Mouse (Mus musculus): ENCODE measurements around the gene Sbpl.

Gene Sbpl

GRCm38 (mm10) chr17:23955174-23955573 is at the start of gene Sbpl:
TSS of gene Sbpl (minus strand) at chr17:23955274.
- no peak for DNase-seq (ENCODE audit: low spot score in 2 of 2)

DNA sequence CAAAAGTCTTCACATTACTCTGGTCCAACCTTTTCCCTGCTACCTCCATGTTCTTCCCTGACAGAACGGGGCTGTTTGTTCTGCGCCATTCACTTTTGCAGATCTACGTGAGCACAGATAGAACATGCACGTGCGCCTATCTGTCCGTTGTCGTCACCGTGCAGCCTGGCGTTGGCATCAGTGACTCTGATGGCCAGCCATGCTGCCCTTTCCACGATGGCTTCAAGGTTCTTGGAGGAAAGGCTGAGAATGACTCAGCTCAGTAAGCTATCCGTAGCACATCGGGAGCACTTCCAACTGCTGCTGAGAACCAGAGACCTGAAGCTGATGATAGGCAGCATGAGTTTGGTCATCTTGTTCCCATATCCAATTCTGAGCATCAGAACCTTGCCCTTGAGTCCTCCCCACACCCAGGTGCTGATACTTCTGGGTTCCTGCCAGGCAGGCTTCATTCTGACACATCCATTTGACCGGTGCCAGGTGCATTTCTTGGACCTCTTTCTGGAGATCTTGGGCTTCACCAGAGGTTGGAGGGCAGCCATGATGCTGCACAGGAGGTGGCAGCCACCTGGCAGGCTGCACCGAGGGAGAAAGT is 49.1 kb upstream of the Sbpl start:
- no peak for DNase-seq (ENCODE audit: low spot score in 2 of 2)

GRCm38 (mm10) chr17:24000404-24000803 is 45.3 kb upstream of the Sbpl start:
- peak; percentile 56 to 65 for DNase-seq (ENCODE audit: low spot score in 2 of 2)

GRCm38 (mm10) chr17:23998383-23998782 is 43.3 kb upstream of the Sbpl start:
- DNase-seq (ENCODE audit: low spot score in 2 of 2) = no peak

DNA sequence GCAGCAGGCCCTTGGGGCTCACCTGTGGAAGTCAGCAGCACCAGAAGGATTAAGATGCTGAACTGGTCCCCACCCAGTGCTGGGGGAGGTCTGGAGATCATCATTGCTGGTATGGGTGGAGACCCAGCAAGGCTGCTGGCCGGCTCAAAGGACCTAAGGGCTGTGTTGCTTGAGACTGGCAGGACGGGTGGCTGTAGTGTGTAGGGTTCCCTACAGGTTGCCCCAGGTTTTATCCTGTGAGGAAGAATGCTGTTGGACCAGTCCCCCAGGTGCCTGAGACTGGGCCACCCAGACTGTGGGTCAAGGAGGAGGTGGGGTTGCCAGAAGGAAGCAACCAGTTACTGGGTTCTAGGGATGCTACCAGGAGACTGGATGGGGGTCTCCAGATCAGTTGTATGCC is 42.8 kb upstream of the Sbpl start, which contains the start of gene Prss22:
Gene Prss22, minus strand, starts transcription at position 200 of the 400 bp plus-strand sequence.
- DNase-seq (ENCODE audit: low spot score in 2 of 2) = no peak

- DNase-seq (ENCODE audit: low spot score in 2 of 2) = no peak
Measured at GRCm38 (mm10) chr17:23995421-23995820, 40.3 kb upstream of the Sbpl start.

DNA sequence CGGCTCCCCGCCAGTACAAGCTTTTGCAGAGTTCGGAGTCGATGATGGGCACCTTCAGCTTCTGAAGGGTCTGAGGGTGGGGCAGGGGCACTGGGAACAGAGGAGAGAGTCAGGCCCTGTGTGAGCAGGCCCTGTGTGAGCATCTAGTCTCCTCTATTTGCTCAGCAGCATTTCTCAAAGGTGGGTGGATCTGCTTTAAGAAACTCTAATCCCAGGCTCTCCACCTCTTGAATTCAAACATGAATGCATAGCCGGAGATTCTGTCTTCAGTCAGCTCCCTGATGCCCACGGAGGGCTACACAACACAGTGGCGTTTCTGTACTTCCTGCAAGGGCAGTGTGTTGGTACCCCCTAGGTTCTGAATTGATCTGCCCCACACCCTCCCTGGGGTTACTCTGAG is 39.6 kb upstream of the Sbpl start:
- no peak for DNase-seq (ENCODE audit: low spot score in 2 of 2)

- DNase-seq (ENCODE audit: low spot score in 2 of 2) = peak; percentile 97 to 98
Measured at GRCm38 (mm10) chr17:23993559-23994428, 38.7 kb upstream of the Sbpl start.

- no peak for DNase-seq (ENCODE audit: low spot score in 2 of 2)
Measured at GRCm38 (mm10) chr17:23992789-23993553, 37.9 kb upstream of the Sbpl start.

- no peak for DNase-seq (ENCODE audit: low spot score in 2 of 2)
Measured at GRCm38 (mm10) chr17:23989802-23990201, 34.7 kb upstream of the Sbpl start.

- DNase-seq (ENCODE audit: low spot score in 2 of 2) = no peak
Measured at GRCm38 (mm10) chr17:23984989-23985388, 29.9 kb upstream of the Sbpl start.

- no peak for DNase-seq (ENCODE audit: low spot score in 2 of 2)
Measured at GRCm38 (mm10) chr17:23982912-23983311, 27.8 kb upstream of the Sbpl start.

- DNase-seq (ENCODE audit: low spot score in 2 of 2) = no peak
Measured at GRCm38 (mm10) chr17:23980297-23980909, 25.3 kb upstream of the Sbpl start, which contains the start of gene Prss30. TSS of gene Prss30 (minus strand) at chr17:23980566.

DNA sequence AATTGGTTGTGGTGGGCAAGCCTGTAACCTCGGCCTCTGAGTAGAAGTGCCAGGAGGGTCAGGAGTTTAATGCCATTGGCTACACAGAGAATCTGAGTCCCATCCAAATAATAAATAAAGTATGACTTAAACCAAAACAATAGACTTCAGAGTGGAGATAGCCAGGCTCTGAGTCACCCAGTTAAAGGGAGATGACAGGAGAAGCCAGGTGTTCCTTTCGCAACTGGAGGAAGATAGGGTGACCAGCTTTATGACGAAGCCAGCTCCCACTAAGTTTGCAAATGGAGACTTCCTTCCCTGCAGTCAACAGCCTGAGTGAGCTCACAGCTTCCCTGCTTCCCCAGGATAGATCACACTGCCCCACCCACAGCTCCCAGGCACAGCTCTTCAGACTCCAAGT is 24.4 kb upstream of the Sbpl start:
- DNase-seq (ENCODE audit: low spot score in 2 of 2) = no peak

GRCm38 (mm10) chr17:23976665-23977064 is 21.6 kb upstream of the Sbpl start:
- no peak for DNase-seq (ENCODE audit: low spot score in 2 of 2)

GRCm38 (mm10) chr17:23971315-23971714 is 16.2 kb upstream of the Sbpl start:
- no peak for DNase-seq (ENCODE audit: low spot score in 2 of 2)

- peak; percentile 74 to 84 for DNase-seq (ENCODE audit: low spot score in 2 of 2)
Measured at GRCm38 (mm10) chr17:23969231-23969630, 14.2 kb upstream of the Sbpl start.

DNA sequence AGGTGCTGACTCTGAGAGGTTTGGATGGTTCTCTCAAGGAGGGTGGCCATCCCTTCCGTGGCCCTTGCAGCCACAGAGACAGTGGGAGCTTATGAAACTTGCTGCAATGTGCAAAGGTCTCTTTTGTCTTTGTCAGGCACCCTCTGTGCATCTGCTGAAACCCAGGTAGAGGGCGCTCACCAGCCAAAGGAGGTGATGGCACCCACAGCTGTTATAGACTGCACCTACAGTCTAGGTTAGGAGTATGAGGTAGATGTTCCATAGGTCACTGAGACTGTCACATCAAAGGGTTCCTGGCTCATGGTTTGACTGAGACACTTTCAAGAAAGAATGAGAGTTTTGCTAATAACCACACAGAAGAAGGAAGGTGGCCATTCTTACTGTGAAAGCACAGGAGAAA is 13.7 kb upstream of the Sbpl start:
- no peak for DNase-seq (ENCODE audit: low spot score in 2 of 2)

- DNase-seq (ENCODE audit: low spot score in 2 of 2) = no peak
Measured at GRCm38 (mm10) chr17:23966658-23967401, 11.8 kb upstream of the Sbpl start.

GRCm38 (mm10) chr17:23965805-23966425 is 10.8 kb upstream of the Sbpl start:
- DNase-seq (ENCODE audit: low spot score in 2 of 2) = no peak

Measured in frontal cortex, postnatal 25 days (tissue).